Mouse (Mus musculus): ENCODE data around the gene Gm44965.

The Gm44965 gene

GRCm38 (mm10) chr6:48593158-48594042 lies at the start of gene Gm44965, which contains the start of gene Repin1:
Gene Gm44965, plus strand, starts transcription at chr6:48593941.
Gene Repin1, plus strand, starts transcription at chr6:48593883.
- peak; percentile 95 for DNase-seq (ENCODE audit: low spot score)

- no peak for DNase-seq (ENCODE audit: low spot score)
These were observed 48.5 kb upstream of the Gm44965 start for GRCm38 (mm10) chr6:48545251-48545650.

- no peak for DNase-seq (ENCODE audit: low spot score)
These were observed 47.5 kb upstream of the Gm44965 start for GRCm38 (mm10) chr6:48546271-48546670.

- no peak for DNase-seq (ENCODE audit: low spot score)
These were observed 46.9 kb upstream of the Gm44965 start for GRCm38 (mm10) chr6:48546858-48547257.

- no peak for DNase-seq (ENCODE audit: low spot score)
These were observed 45.4 kb upstream of the Gm44965 start for GRCm38 (mm10) chr6:48548314-48548713.

GRCm38 (mm10) chr6:48552918-48553317 lies 40.8 kb upstream of the Gm44965 start:
- no peak for DNase-seq (ENCODE audit: low spot score)

GRCm38 (mm10) chr6:48553819-48554218 lies 39.9 kb upstream of the Gm44965 start:
- no peak for DNase-seq (ENCODE audit: low spot score)

- DNase-seq (ENCODE audit: low spot score): peak; percentile 98
These were observed 39.2 kb upstream of the Gm44965 start, which contains the start of gene Lrrc61 for GRCm38 (mm10) chr6:48554280-48555103. Gene Lrrc61, plus strand, starts transcription at chr6:48554796.

GRCm38 (mm10) chr6:48555104-48555890 lies 38.4 kb upstream of the Gm44965 start:
- DNase-seq (ENCODE audit: low spot score): no peak

- no peak for DNase-seq (ENCODE audit: low spot score)
These were observed 37.8 kb upstream of the Gm44965 start for GRCm38 (mm10) chr6:48555956-48556355.

- DNase-seq (ENCODE audit: low spot score): no peak
These were observed 27.9 kb upstream of the Gm44965 start for GRCm38 (mm10) chr6:48565693-48566310.

- DNase-seq (ENCODE audit: low spot score): peak; percentile 61
These were observed 27.4 kb upstream of the Gm44965 start for GRCm38 (mm10) chr6:48566312-48566711.

- DNase-seq (ENCODE audit: low spot score): no peak
These were observed 25.4 kb upstream of the Gm44965 start for GRCm38 (mm10) chr6:48568036-48568984.

GRCm38 (mm10) chr6:48569065-48569807 lies 24.5 kb upstream of the Gm44965 start:
- no peak for DNase-seq (ENCODE audit: low spot score)

- DNase-seq (ENCODE audit: low spot score): no peak
These were observed 21.7 kb upstream of the Gm44965 start for GRCm38 (mm10) chr6:48572014-48572413.

- no peak for DNase-seq (ENCODE audit: low spot score)
These were observed 21.1 kb upstream of the Gm44965 start, which contains the start of gene Rarres2 for GRCm38 (mm10) chr6:48572572-48573061. Gene Rarres2, minus strand, starts transcription at chr6:48572789.

GRCm38 (mm10) chr6:48573280-48573679 lies 20.5 kb upstream of the Gm44965 start:
- DNase-seq (ENCODE audit: low spot score): no peak

GRCm38 (mm10) chr6:48573981-48574380 lies 19.8 kb upstream of the Gm44965 start:
- DNase-seq (ENCODE audit: low spot score): no peak

GRCm38 (mm10) chr6:48578736-48579135 lies 15.0 kb upstream of the Gm44965 start:
- DNase-seq (ENCODE audit: low spot score): no peak
